Mouse (Mus musculus): ENCODE measurements at regions not wholly inside any gene's neighbourhood (a gene's known extent, or its start where the extent isn't known, plus 50 kb on each side); places are given as distances from the start of the nearest gene placed in this dataset.

DNA sequence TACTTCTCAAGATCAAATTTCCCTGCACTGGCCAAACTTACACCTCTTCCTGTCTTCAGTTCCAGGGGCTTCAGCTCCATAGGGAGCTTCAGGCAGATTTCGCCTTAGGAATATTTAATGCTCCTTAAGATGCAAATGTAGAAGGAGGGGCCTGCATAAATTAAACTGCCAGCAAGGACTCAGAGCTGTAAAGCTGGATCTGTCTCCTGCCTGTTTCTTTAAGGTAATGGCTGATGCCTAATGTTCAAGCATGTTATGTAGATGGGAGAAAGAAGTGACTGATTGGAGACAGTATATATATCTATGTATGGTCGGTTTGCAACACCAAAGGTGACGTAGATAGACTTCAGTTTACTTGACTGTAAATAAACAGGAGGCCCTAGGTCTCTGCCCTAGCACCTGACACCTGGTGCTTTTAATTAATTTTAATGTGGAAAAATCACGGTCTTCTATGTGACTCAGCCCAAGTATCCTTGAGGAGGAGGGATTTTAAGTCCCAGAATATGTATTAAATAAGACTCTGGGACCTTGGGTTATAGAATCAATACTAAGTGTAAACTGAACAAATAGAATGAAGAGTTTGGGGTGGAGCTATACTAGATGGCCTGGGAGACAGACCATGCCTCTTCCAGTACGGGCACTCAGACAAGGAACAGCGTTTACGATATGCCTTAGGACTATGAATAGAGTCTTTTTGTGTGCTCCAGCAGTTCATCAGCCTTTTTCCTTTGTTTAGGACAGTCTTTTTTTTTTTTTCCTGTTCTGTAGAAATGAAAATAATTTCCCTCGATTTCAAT is 651.7 kb upstream of the Lmcd1 start:
- TF ChIP-seq CTCF (IDR thresholded peaks at IDR 0.05), result no peak
- DNase-seq, result no peak
- intact Hi-C loops (cut with DNase I), result no loop called here
- Histone ChIP-seq H3K4me3 (no peak overlapping the region), H3K27ac (no peak overlapping the region)

DNA sequence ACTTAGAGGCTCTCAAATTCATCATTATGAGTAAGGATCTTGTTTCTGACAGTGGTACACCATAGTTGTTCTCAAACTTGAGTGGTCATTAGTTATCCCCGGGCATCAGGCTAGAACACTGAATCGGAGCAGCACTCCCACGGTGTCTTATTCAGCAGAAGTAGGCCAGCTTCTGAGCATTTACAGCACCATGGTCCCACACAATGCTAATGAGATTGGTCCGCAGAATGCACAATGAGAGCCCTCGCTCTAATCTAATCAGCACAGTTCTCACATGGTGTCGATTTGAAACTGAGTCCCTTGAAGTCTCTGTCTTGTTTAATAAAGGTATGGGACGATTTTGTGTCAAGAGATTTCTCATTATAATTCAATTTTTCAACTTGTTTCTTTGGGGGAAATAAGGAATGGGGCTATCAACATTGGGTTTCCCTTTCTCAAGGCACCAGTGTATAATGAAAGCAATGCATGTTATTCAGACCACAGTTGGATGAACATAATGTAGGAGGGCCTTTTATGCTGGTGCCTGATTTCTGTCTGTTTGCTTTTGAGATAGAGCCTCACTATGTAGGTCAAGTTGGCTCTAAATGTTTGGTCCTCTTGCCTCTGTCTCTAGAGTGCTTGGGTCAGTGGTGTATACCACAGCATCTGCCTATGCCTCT is 650.9 kb upstream of the Lmcd1 start:
- no peak overlapping the region for H3K27ac ChIP-seq
- H3K4me3 ChIP-seq, result no peak overlapping the region
- DNase-seq, result no peak
- no peak for TF ChIP-seq CTCF (IDR thresholded peaks at IDR 0.05)
- intact Hi-C loops (cut with DNase I), result no loop called here

DNA sequence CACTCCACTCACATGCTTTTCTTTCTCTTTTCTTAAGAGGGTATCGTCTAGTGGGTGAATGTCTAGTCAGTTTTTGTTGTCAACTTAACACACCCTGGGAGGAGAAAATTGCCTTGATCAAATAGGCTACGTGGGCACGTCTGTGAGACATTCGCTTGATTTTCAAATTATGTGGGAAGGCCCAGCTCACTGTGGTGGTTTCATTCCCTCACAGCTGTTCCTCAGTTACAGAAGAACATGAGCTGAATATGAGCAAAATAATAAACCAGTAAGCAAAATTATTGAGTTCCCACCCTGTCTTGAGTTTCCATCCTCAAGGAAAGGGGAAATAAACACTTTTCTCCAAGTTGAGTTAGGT is 650.4 kb upstream of the Lmcd1 start:
- Histone ChIP-seq H3K27ac (no peak overlapping the region), H3K4me3 (no peak overlapping the region)
- intact Hi-C loops (cut with DNase I), result no loop called here
- DNase-seq, result no peak
- no peak for TF ChIP-seq CTCF (IDR thresholded peaks at IDR 0.05)

- Histone ChIP-seq H3K4me3 (no peak overlapping the region), H3K27ac (no peak overlapping the region)
- DNase-seq, result no peak
- intact Hi-C loops (cut with DNase I), result no loop called here
- TF ChIP-seq CTCF (IDR thresholded peaks at IDR 0.05), result no peak
Measured at GRCm38 (mm10) chr6:111625501-111625900, 648.1 kb upstream of the Lmcd1 start.

DNA sequence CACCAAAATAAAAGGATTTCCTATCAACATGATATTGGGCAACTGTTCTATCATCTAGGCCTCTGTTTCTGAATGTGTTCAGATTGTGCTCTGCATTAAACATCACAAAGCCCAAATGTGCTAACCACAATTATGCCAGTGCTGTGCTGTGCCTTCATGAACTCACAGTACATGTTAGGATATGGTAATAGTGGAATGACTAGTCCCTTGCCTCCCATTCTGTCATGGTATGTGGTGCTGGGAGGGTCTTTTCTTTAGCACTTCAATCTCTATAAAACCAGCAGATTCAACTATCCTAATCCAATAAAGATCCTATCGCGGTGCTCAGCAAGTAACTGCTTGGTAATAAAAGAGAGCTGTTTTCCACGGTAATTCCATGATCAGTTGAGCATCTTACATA is 620.8 kb upstream of the Lmcd1 start:
- TF ChIP-seq CTCF (IDR thresholded peaks at IDR 0.05), result no peak
- no peak overlapping the region for H3K27ac ChIP-seq
- intact Hi-C loops (cut with DNase I), result no loop called here
- no peak overlapping the region for H3K4me3 ChIP-seq
- no peak for DNase-seq

- no peak for TF ChIP-seq CTCF (IDR thresholded peaks at IDR 0.05)
- no peak for DNase-seq
- Histone ChIP-seq H3K27ac (no peak overlapping the region), H3K4me3 (no peak overlapping the region)
- intact Hi-C loops (cut with DNase I), result no loop called here
Measured at GRCm38 (mm10) chr6:111659957-111660356, 613.6 kb upstream of the Lmcd1 start.

- intact Hi-C loops (cut with DNase I), result no loop called here
- no peak overlapping the region for H3K4me3 ChIP-seq
- no peak for DNase-seq
- no peak for TF ChIP-seq CTCF (IDR thresholded peaks at IDR 0.05)
- H3K27ac ChIP-seq, result no peak overlapping the region
Measured at GRCm38 (mm10) chr6:111664603-111665002, 609.0 kb upstream of the Lmcd1 start.

- DNase-seq, result no peak
- Histone ChIP-seq H3K4me3 (no peak overlapping the region), H3K27ac (no peak overlapping the region)
- TF ChIP-seq CTCF (IDR thresholded peaks at IDR 0.05), result no peak
- intact Hi-C loops (cut with DNase I), result no loop called here
Measured at GRCm38 (mm10) chr6:111684911-111685310, 588.6 kb upstream of the Lmcd1 start.

GRCm38 (mm10) chr6:111702864-111703263 is 570.7 kb upstream of the Lmcd1 start:
- intact Hi-C loops (cut with DNase I), result no loop called here
- no peak for TF ChIP-seq CTCF (IDR thresholded peaks at IDR 0.05)
- no peak for DNase-seq
- H3K27ac ChIP-seq, result no peak overlapping the region
- H3K4me3 ChIP-seq, result no peak overlapping the region

GRCm38 (mm10) chr6:111708277-111708676 is 565.3 kb upstream of the Lmcd1 start:
- Histone ChIP-seq H3K4me3 (no peak overlapping the region), H3K27ac (no peak overlapping the region)
- intact Hi-C loops (cut with DNase I), result no loop called here
- no peak for DNase-seq
- TF ChIP-seq CTCF (IDR thresholded peaks at IDR 0.05), result no peak

DNA sequence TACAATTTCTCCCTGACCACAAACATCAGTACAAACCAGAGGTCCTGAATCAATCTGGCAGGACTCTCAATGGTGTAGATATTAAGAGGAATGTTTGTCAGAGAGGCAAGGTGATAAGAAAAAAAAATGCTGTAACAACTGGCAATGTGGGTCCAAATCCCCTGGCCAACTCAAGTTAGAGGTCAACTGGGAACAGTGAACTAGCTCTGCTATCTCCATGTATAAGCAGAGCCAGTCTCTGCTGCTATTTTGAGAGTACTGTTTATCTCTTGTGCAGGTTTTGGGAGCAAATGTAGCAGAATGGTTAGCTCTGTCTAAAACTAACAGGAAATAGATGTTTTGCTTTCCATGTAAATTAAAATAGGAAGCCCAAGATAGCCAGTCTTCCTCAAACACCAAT is 547.6 kb upstream of the Lmcd1 start:
- DNase-seq, result no peak
- TF ChIP-seq CTCF (IDR thresholded peaks at IDR 0.05), result no peak
- intact Hi-C loops (cut with DNase I), result no loop called here
- no peak overlapping the region for H3K27ac ChIP-seq
- H3K4me3 ChIP-seq, result no peak overlapping the region

- intact Hi-C loops (cut with DNase I), result no loop called here
- DNase-seq, result no peak
- Histone ChIP-seq H3K4me3 (no peak overlapping the region), H3K27ac (no peak overlapping the region)
- no peak for TF ChIP-seq CTCF (IDR thresholded peaks at IDR 0.05)
Measured at GRCm38 (mm10) chr6:111730381-111730780, 543.2 kb upstream of the Lmcd1 start.

DNA sequence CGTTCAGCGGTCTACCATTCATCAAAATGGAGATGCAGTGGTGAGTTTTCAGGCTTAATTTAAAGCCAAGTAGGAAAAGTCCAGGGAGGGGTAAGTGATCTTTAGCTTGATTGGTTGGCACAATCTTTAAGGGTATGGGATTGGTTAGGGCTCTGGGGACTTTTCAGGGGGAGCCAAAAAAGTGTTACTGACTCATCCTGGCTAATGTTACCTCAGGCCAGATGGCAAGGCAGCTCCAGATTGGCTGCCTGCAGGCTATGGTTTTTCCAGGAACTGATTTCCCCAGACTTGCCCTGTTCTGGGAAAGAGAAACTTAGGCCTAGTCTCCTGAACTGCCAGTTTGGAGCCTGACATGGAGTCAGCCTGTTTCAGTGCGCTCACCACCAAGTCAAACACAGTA is 539.6 kb upstream of the Lmcd1 start:
- no peak for DNase-seq
- no peak for TF ChIP-seq CTCF (IDR thresholded peaks at IDR 0.05)
- intact Hi-C loops (cut with DNase I), result no loop called here
- H3K27ac ChIP-seq, result no peak overlapping the region
- no peak overlapping the region for H3K4me3 ChIP-seq

DNA sequence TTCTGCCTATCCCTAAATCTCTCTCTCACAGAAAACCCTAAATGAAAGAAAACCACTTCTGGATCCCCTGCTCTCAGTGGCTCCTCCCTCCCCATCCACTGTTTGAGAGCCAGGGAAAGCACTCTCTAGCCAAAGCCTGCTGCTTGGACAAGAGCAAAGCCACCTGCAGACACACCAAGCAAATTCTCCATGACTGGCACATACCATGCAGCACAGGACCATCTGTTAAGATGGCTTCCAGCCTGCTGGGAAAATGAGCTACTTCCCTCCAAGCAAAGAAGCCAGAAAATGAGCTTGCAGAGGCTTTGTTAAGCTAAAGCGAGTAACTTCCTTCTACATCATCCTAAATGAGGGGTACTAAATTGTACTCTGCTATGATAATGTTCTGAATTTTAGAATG is 534.6 kb upstream of the Lmcd1 start:
- H3K27ac ChIP-seq, result no peak overlapping the region
- DNase-seq, result no peak
- intact Hi-C loops (cut with DNase I), result no loop called here
- no peak for TF ChIP-seq CTCF (IDR thresholded peaks at IDR 0.05)
- no peak overlapping the region for H3K4me3 ChIP-seq

Measured in gastrocnemius, adult 2 months (tissue).